Mouse (Mus musculus) B cell, adult 2 months (primary cell): ENCODE measurements at regions not wholly inside any gene's neighbourhood (a gene's known extent, or its start where the extent isn't known, plus 50 kb on each side); places are given as distances from the start of the nearest gene placed in this dataset.

Experiments used
- DNase-seq, 2 experiments: peaks; one replicate each; pipeline ENCODE4 v3.0.0; 2022

GRCm38 (mm10) chr19:21146860-21147390 is 125.2 kb upstream of the Zfand5 start:
- no peak for DNase-seq

GRCm38 (mm10) chr19:21144659-21145283 is 127.3 kb upstream of the Zfand5 start:
- DNase-seq: peak; percentile 25 to 32

GRCm38 (mm10) chr19:21143970-21144595 is 128.0 kb upstream of the Zfand5 start:
- peak in 1 of 2 experiments; percentile 6 for DNase-seq

- no peak for DNase-seq
These were observed 131.6 kb upstream of the Zfand5 start for GRCm38 (mm10) chr19:21140456-21140855.

GRCm38 (mm10) chr19:21138998-21139495 is 133.0 kb upstream of the Zfand5 start:
- no peak for DNase-seq

- no peak for DNase-seq
These were observed 135.3 kb upstream of the Zfand5 start for GRCm38 (mm10) chr19:21136756-21137155.

- DNase-seq: no peak
These were observed 136.1 kb upstream of the Zfand5 start for GRCm38 (mm10) chr19:21135998-21136380.

- DNase-seq: no peak
These were observed 136.6 kb upstream of the Zfand5 start for GRCm38 (mm10) chr19:21135297-21135997.

GRCm38 (mm10) chr19:21129653-21130052 is 142.4 kb upstream of the Zfand5 start:
- no peak for DNase-seq

- DNase-seq: no peak
These were observed 144.9 kb upstream of the Zfand5 start for GRCm38 (mm10) chr19:21127079-21127745.

GRCm38 (mm10) chr19:21126670-21127069 is 145.4 kb upstream of the Zfand5 start:
- no peak for DNase-seq

- no peak for DNase-seq
These were observed 152.6 kb upstream of the Zfand5 start for GRCm38 (mm10) chr19:21119477-21119876.

- no peak for DNase-seq
These were observed 153.3 kb upstream of the Zfand5 start for GRCm38 (mm10) chr19:21118782-21119181.

GRCm38 (mm10) chr19:21115693-21116092 is 156.4 kb upstream of the Zfand5 start:
- DNase-seq: no peak

- no peak for DNase-seq
These were observed 157.8 kb upstream of the Tmc1 start for GRCm38 (mm10) chr19:21111836-21112235.

GRCm38 (mm10) chr19:21108311-21108710 is 154.3 kb upstream of the Tmc1 start:
- DNase-seq: no peak

- no peak for DNase-seq
These were observed 153.7 kb upstream of the Tmc1 start for GRCm38 (mm10) chr19:21107741-21108140.

GRCm38 (mm10) chr19:21107275-21107674 is 153.3 kb upstream of the Tmc1 start:
- no peak for DNase-seq

GRCm38 (mm10) chr19:21106766-21107165 is 152.8 kb upstream of the Tmc1 start:
- DNase-seq: no peak

- DNase-seq: no peak
These were observed 152.3 kb upstream of the Tmc1 start for GRCm38 (mm10) chr19:21106241-21106669.

GRCm38 (mm10) chr19:21105004-21105403 is 151.0 kb upstream of the Tmc1 start:
- DNase-seq: no peak

- DNase-seq: no peak
These were observed 150.5 kb upstream of the Tmc1 start for GRCm38 (mm10) chr19:21104462-21104936.
